Mouse (Mus musculus): ENCODE data around the gene Mvb12a. TPM values are rescaled to one million over a fixed set of nuclear protein-coding genes. Genes with fewer than 3 reads are reported as not detected.

Gene Mvb12a
- total and polyA plus RNA-seq, 2 experiments from 2014 or later = 47.6 to 54.4 TPM

- Histone ChIP-seq H3K4me1 (ENCODE audit: control insufficient read depth, insufficient read depth) (peaks cover 21% of the 10 kb centered on the region), H3K27ac (ENCODE audit: low read depth) (peak overlapping the region; percentile 94), H3K27me3 (ENCODE audit: control insufficient read depth, insufficient read depth, low read length) (peaks cover 2% of the 10 kb centered on the region), H3K4me3 (ENCODE audit: low read depth, low read length) (no peak overlapping the region), H3K36me3 (replicated peaks; ENCODE audit: control insufficient read depth, insufficient read depth, low read length) (no peaks in the 10 kb centered on the region), H3K4me2 (ENCODE audit: low read depth, low read length) (no peak overlapping the region), H3K9me3 (replicated peaks; ENCODE audit: control insufficient read depth, low read length) (no peaks in the 10 kb centered on the region), H3K9ac (replicated peaks; ENCODE audit: low read depth, low read length) (no peak overlapping the region)
- TF ChIP-seq EP300 (IDR thresholded peaks at IDR 0.05; ENCODE audit: low read depth) (no peak), CTCF (IDR thresholded peaks at IDR 0.05; ENCODE audit: low read depth) (no peak)
- no peak for ATAC-seq (ENCODE audit: insufficient read depth, low read depth)
- WGBS = 55% methylated on average over 7 of the region's 7 CpGs
- DNase-seq (ENCODE audit: low spot score) = no peak
Observed at GRCm38 (mm10) chr8:71567587-71567986, 24.9 kb downstream of the Mvb12a start.

- Histone ChIP-seq H3K9me3 (replicated peaks; ENCODE audit: control insufficient read depth, low read length) (no peaks in the 10 kb centered on the region), H3K27me3 (ENCODE audit: control insufficient read depth, insufficient read depth, low read length) (no peaks in the 10 kb centered on the region), H3K9ac (replicated peaks; ENCODE audit: low read depth, low read length) (peak within 1 kb of the TSS; percentile 50), H3K4me2 (ENCODE audit: low read depth, low read length) (peak within 1 kb of the TSS; percentile 66), H3K4me3 (ENCODE audit: low read depth, low read length) (peak within 1 kb of the TSS; percentile 67), H3K27ac (ENCODE audit: low read depth) (peak within 1 kb of the TSS; percentile 94), H3K4me1 (ENCODE audit: control insufficient read depth, insufficient read depth) (peaks cover 29% of the 10 kb centered on the region), H3K36me3 (replicated peaks; ENCODE audit: control insufficient read depth, insufficient read depth, low read length) (no peaks in the 10 kb centered on the region)
- WGBS = 13% methylated on average over 13 of the region's 13 CpGs
- DNase-seq (ENCODE audit: low spot score) = peak; percentile 77
- TF ChIP-seq EP300 (IDR thresholded peaks at IDR 0.05; ENCODE audit: low read depth) (no peak), CTCF (IDR thresholded peaks at IDR 0.05; ENCODE audit: low read depth) (0 out of 2 replicates have a peak, but pooled peaks have one; percentile 1)
- ATAC-seq (ENCODE audit: insufficient read depth, low read depth) = peak; percentile 76
Observed at GRCm38 (mm10) chr8:71568387-71568937, 25.7 kb downstream of the Mvb12a start, which contains the start of gene Slc27a1. TSS of gene Slc27a1 (plus strand) at chr8:71568882.

- Histone ChIP-seq H3K4me1 (ENCODE audit: control insufficient read depth, insufficient read depth) (peaks cover 29% of the 10 kb centered on the region), H3K27ac (ENCODE audit: low read depth) (peak overlapping the region; percentile 94), H3K36me3 (replicated peaks; ENCODE audit: control insufficient read depth, insufficient read depth, low read length) (no peaks in the 10 kb centered on the region), H3K9ac (replicated peaks; ENCODE audit: low read depth, low read length) (peak overlapping the region; percentile 50), H3K4me2 (ENCODE audit: low read depth, low read length) (peak overlapping the region; percentile 66), H3K9me3 (replicated peaks; ENCODE audit: control insufficient read depth, low read length) (no peaks in the 10 kb centered on the region), H3K27me3 (ENCODE audit: control insufficient read depth, insufficient read depth, low read length) (no peaks in the 10 kb centered on the region), H3K4me3 (ENCODE audit: low read depth, low read length) (peak overlapping the region; percentile 67)
- WGBS = 33% methylated on average over 6 of the region's 6 CpGs
- TF ChIP-seq CTCF (IDR thresholded peaks at IDR 0.05; ENCODE audit: low read depth) (no peak), EP300 (IDR thresholded peaks at IDR 0.05; ENCODE audit: low read depth) (no peak)
- no peak for DNase-seq (ENCODE audit: low spot score)
- ATAC-seq (ENCODE audit: insufficient read depth, low read depth) = no peak
Observed at GRCm38 (mm10) chr8:71568941-71569340, 26.2 kb downstream of the Mvb12a start.

GRCm38 (mm10) chr8:71569366-71570290, 26.9 kb downstream of the Mvb12a start:
- Histone ChIP-seq H3K4me2 (ENCODE audit: low read depth, low read length) (peak overlapping the region; percentile 66), H3K36me3 (replicated peaks; ENCODE audit: control insufficient read depth, insufficient read depth, low read length) (no peaks in the 10 kb centered on the region), H3K9ac (replicated peaks; ENCODE audit: low read depth, low read length) (peak overlapping the region; percentile 50), H3K27me3 (ENCODE audit: control insufficient read depth, insufficient read depth, low read length) (no peaks in the 10 kb centered on the region), H3K27ac (ENCODE audit: low read depth) (peak overlapping the region; percentile 94), H3K9me3 (replicated peaks; ENCODE audit: control insufficient read depth, low read length) (no peaks in the 10 kb centered on the region), H3K4me3 (ENCODE audit: low read depth, low read length) (peak overlapping the region; percentile 67), H3K4me1 (ENCODE audit: control insufficient read depth, insufficient read depth) (peaks cover 29% of the 10 kb centered on the region)
- DNase-seq (ENCODE audit: low spot score) (peak; percentile 65), ATAC-seq (ENCODE audit: insufficient read depth, low read depth) (peak; percentile 62)
- 2% methylated on average over 51 of the region's 51 CpGs for WGBS
- TF ChIP-seq CTCF (IDR thresholded peaks at IDR 0.05; ENCODE audit: low read depth) (no peak), EP300 (IDR thresholded peaks at IDR 0.05; ENCODE audit: low read depth) (no peak)

- 3% methylated on average over 41 of the region's 41 CpGs for WGBS
- H3K27me3 ChIP-seq (ENCODE audit: control insufficient read depth, insufficient read depth, low read length) = no peaks in the 10 kb centered on the region
- no peaks in the 10 kb centered on the region for H3K36me3 ChIP-seq (replicated peaks; ENCODE audit: control insufficient read depth, insufficient read depth, low read length)
- ATAC-seq (ENCODE audit: insufficient read depth, low read depth) (peak; percentile 32), DNase-seq (ENCODE audit: low spot score) (peak; percentile 69)
- TF ChIP-seq CTCF (IDR thresholded peaks at IDR 0.05; ENCODE audit: low read depth) (no peak), EP300 (IDR thresholded peaks at IDR 0.05; ENCODE audit: low read depth) (no peak)
- H3K9me3 ChIP-seq (replicated peaks; ENCODE audit: control insufficient read depth, low read length) = no peaks in the 10 kb centered on the region
- H3K4me2 ChIP-seq (ENCODE audit: low read depth, low read length) = peak overlapping the region; percentile 66
- H3K4me1 ChIP-seq (ENCODE audit: control insufficient read depth, insufficient read depth) = peaks cover 29% of the 10 kb centered on the region
- 0 out of 2 replicates have a peak overlapping the region, but pooled peaks have one; percentile 23 for H3K9ac ChIP-seq (replicated peaks; ENCODE audit: low read depth, low read length)
- peak overlapping the region; percentile 67 for H3K4me3 ChIP-seq (ENCODE audit: low read depth, low read length)
- no peak overlapping the region for H3K27ac ChIP-seq (ENCODE audit: low read depth)
Observed at GRCm38 (mm10) chr8:71570291-71570954, 27.7 kb downstream of the Mvb12a start.

Measured in heart, postnatal 0 days (tissue).